Mouse (Mus musculus) embryonic facial prominence, embryonic 14.5 days (tissue): ENCODE data around the gene Arhgap17. TPM values are rescaled to one million over a fixed set of nuclear protein-coding genes. Genes with fewer than 3 reads are reported as not detected.
A peak's percentile ranks its signal among the peaks of the same experiment; 100 is the strongest.

ENCODE experiments used
- ATAC-seq: fragments of 200-750 bp; cut with Nextera tagmentation; 2 replicates; pipeline ENCODE4 v1.8.0; 2017; ENCODE audit warnings: low read depth, moderate number of reproducible peaks, moderate TSS enrichment
- DNase-seq: peaks from one replicate; pipeline ENCODE4 v3.0.0-alpha.2; 2015; ENCODE audit warnings: low spot score
- H3K27ac ChIP-seq: fragments of 300-500 bp; sonication (generic); replicated peaks from 2 replicates; pipeline ENCODE4 v1.5.1; 2014; ENCODE audit warnings: low read depth, mild to moderate bottlenecking, low read length, moderate library complexity
- H3K27me3 ChIP-seq: fragments of 300-500 bp; sonication (generic); replicated peaks from 2 replicates; pipeline ENCODE4 v1.6.1; 2014; ENCODE audit warnings: low read length; ENCODE audit not compliant: control insufficient read depth, insufficient read depth
- H3K36me3 ChIP-seq: fragments of 300-500 bp; sonication (generic); 2 replicates; pipeline ENCODE4 v1.6.1; 2014; ENCODE audit warnings: low read length, mixed read lengths; ENCODE audit not compliant: control insufficient read depth, insufficient read depth
- H3K4me1 ChIP-seq: fragments of 300-500 bp; sonication (generic); 2 replicates; pipeline ENCODE4 v1.6.1; 2014; ENCODE audit warnings: antibody characterized with exemption, low read length; ENCODE audit not compliant: control insufficient read depth, insufficient read depth
- H3K4me2 ChIP-seq: fragments of 300-500 bp; sonication (generic); 2 replicates; pipeline ENCODE4 v1.6.1; 2014; ENCODE audit warnings: low read depth, mild to moderate bottlenecking, low read length, moderate library complexity, mixed read lengths
- H3K4me3 ChIP-seq: fragments of 300-500 bp; sonication (generic); 2 replicates; pipeline ENCODE4 v1.5.1; 2014; ENCODE audit warnings: low read depth, mild to moderate bottlenecking, low read length
- H3K9ac ChIP-seq: fragments of 300-500 bp; sonication (generic); 2 replicates; pipeline ENCODE4 v1.6.1; 2014; ENCODE audit warnings: low read depth, mild to moderate bottlenecking, low read length, moderate library complexity, mixed read lengths
- H3K9me3 ChIP-seq: fragments of 300-500 bp; sonication (generic); 2 replicates; pipeline ENCODE4 v1.6.1; 2016; ENCODE audit warnings: low read length; ENCODE audit not compliant: control insufficient read depth
- WGBS: fragments of 180-500 bp; shearing (Covaris S2); extraction: QIAGEN DNeasy Blood & Tissue Kit; methylation state at CpG from one replicate; pipeline ENCODE4 v1.1.7; 2014; 5-methylcytosine and 5-hydroxymethylcytosine counted together
- polyA plus RNA-seq: library from polyadenylated mRNA; unstranded; fragments of >200 nt; fragmentation: Nextera tagmentation; extraction: Ambion mirVana; gene quantifications from 2 replicates; pipeline ENCODE4 v1.2.1, GENCODE M21; 2014

Arhgap17 gene
- polyA plus RNA-seq, 1 experiment from 2014 or later: 24.4 TPM

GRCm38 (mm10) chr7:123295423-123295822, 74.3 kb downstream of the Arhgap17 start:
- Histone ChIP-seq H3K27me3 (no peaks in the 10 kb centered on the region), H3K4me3 (no peak overlapping the region), H3K9me3 (no peaks in the 10 kb centered on the region), H3K4me1 (no peaks in the 10 kb centered on the region), H3K9ac (no peak overlapping the region), H3K4me2 (no peak overlapping the region), H3K36me3 (peaks cover 89% of the 10 kb centered on the region), H3K27ac (no peak overlapping the region)
- ATAC-seq (no peak), DNase-seq (no peak)
- WGBS: 85% methylated on average over 7 of the region's 7 CpGs

- Histone ChIP-seq H3K36me3 (peaks cover 87% of the 10 kb centered on the region), H3K9ac (no peak overlapping the region), H3K27ac (no peak overlapping the region), H3K27me3 (no peaks in the 10 kb centered on the region), H3K9me3 (no peaks in the 10 kb centered on the region), H3K4me2 (no peak overlapping the region), H3K4me1 (no peaks in the 10 kb centered on the region), H3K4me3 (no peak overlapping the region)
- 94% methylated on average over 7 of the region's 7 CpGs for WGBS
- ATAC-seq (no peak), DNase-seq (no peak)
Observed at GRCm38 (mm10) chr7:123293898-123294297, 75.8 kb downstream of the Arhgap17 start.

GRCm38 (mm10) chr7:123291942-123292341, 77.8 kb downstream of the Arhgap17 start:
- peaks cover 81% of the 10 kb centered on the region for H3K36me3 ChIP-seq
- no peak overlapping the region for H3K27ac ChIP-seq
- ATAC-seq: no peak

GRCm38 (mm10) chr7:123289176-123289575, 80.5 kb downstream of the Arhgap17 start:
- WGBS: 78% methylated on average over 4 of the region's 4 CpGs
- no peak for DNase-seq
- Histone ChIP-seq H3K27ac (no peak overlapping the region), H3K36me3 (peaks cover 75% of the 10 kb centered on the region), H3K4me3 (no peak overlapping the region), H3K9me3 (no peaks in the 10 kb centered on the region), H3K9ac (no peak overlapping the region), H3K4me1 (no peaks in the 10 kb centered on the region), H3K4me2 (no peak overlapping the region), H3K27me3 (no peaks in the 10 kb centered on the region)
- ATAC-seq: no peak

More at GRCm38 (mm10) chr7:123291942-123292341, 77.8 kb downstream of the Arhgap17 start:
- no peaks in the 10 kb centered on the region for H3K9me3 ChIP-seq
- H3K4me1 ChIP-seq: no peaks in the 10 kb centered on the region
- 85% methylated on average over 8 of the region's 8 CpGs for WGBS
- DNase-seq: no peak
- no peak overlapping the region for H3K4me3 ChIP-seq
- no peaks in the 10 kb centered on the region for H3K27me3 ChIP-seq
- H3K9ac ChIP-seq: no peak overlapping the region
- no peak overlapping the region for H3K4me2 ChIP-seq

GRCm38 (mm10) chr7:123287903-123288302, 81.8 kb downstream of the Arhgap17 start:
- Histone ChIP-seq H3K36me3 (peaks cover 77% of the 10 kb centered on the region), H3K4me1 (no peaks in the 10 kb centered on the region), H3K27ac (no peak overlapping the region), H3K9me3 (no peaks in the 10 kb centered on the region), H3K27me3 (no peaks in the 10 kb centered on the region), H3K4me3 (no peak overlapping the region), H3K4me2 (no peak overlapping the region), H3K9ac (no peak overlapping the region)
- DNase-seq (no peak), ATAC-seq (no peak)
- whole genome bisulfite sequencing: 87% methylated on average over 3 of the region's 3 CpGs

GRCm38 (mm10) chr7:123285896-123286295, 83.8 kb downstream of the Arhgap17 start:
- H3K9me3 ChIP-seq: no peaks in the 10 kb centered on the region
- no peak overlapping the region for H3K9ac ChIP-seq
- no peaks in the 10 kb centered on the region for H3K4me1 ChIP-seq
- WGBS: 92% methylated on average over 5 of the region's 5 CpGs
- peaks cover 58% of the 10 kb centered on the region for H3K36me3 ChIP-seq
- no peaks in the 10 kb centered on the region for H3K27me3 ChIP-seq
- H3K4me2 ChIP-seq: no peak overlapping the region
- DNase-seq: no peak
- H3K4me3 ChIP-seq: no peak overlapping the region
- no peak for ATAC-seq
- H3K27ac ChIP-seq: no peak overlapping the region

GRCm38 (mm10) chr7:123283826-123284225, 85.9 kb downstream of the Arhgap17 start:
- Histone ChIP-seq H3K27me3 (no peaks in the 10 kb centered on the region), H3K4me3 (no peak overlapping the region), H3K36me3 (peaks cover 59% of the 10 kb centered on the region), H3K4me1 (no peaks in the 10 kb centered on the region), H3K4me2 (no peak overlapping the region), H3K9ac (no peak overlapping the region), H3K9me3 (no peaks in the 10 kb centered on the region), H3K27ac (no peak overlapping the region)
- no peak for ATAC-seq
- DNase-seq: peak; percentile 54
- 71% methylated on average over 4 of the region's 4 CpGs for WGBS

GRCm38 (mm10) chr7:123279797-123280196, 89.9 kb downstream of the Arhgap17 start:
- H3K4me3 ChIP-seq: no peak overlapping the region
- H3K27me3 ChIP-seq: no peaks in the 10 kb centered on the region
- H3K27ac ChIP-seq: no peak overlapping the region
- no peak for ATAC-seq
- peaks cover 34% of the 10 kb centered on the region for H3K36me3 ChIP-seq
- no peak for DNase-seq
- no peaks in the 10 kb centered on the region for H3K9me3 ChIP-seq
- no peak overlapping the region for H3K4me2 ChIP-seq
- H3K4me1 ChIP-seq: no peaks in the 10 kb centered on the region
- no peak overlapping the region for H3K9ac ChIP-seq
- 87% methylated on average over 4 of the region's 4 CpGs for whole genome bisulfite sequencing

GRCm38 (mm10) chr7:123276568-123276967, 93.1 kb downstream of the Arhgap17 start:
- Histone ChIP-seq H3K27me3 (no peaks in the 10 kb centered on the region), H3K9me3 (no peaks in the 10 kb centered on the region), H3K4me1 (no peaks in the 10 kb centered on the region), H3K36me3 (peaks cover 23% of the 10 kb centered on the region), H3K27ac (no peak overlapping the region), H3K4me2 (no peak overlapping the region), H3K9ac (no peak overlapping the region), H3K4me3 (no peak overlapping the region)
- DNase-seq: no peak
- no peak for ATAC-seq
- WGBS: 87% methylated on average over 4 of the region's 4 CpGs
